ENCODE assay signal across 14 mouse cellular contexts in genomic region chr9:44828944-44829343, GRCm38 (mm10). TPM values are rescaled to one million over a fixed set of nuclear protein-coding genes. Genes with fewer than 3 reads are reported as not detected.
"Had no signal": no experiment of that assay in that cellular context is flagged by ENCODE, and none has a peak within 500 bp of the region (broad histone marks: within the 10 kb centered on the region; RNA-seq: fewer than 3 reads in every experiment).

No protein-coding gene starts in this region.

- DNase-seq: kidney, adult 18-20 months; kidney, adult 9 months; kidney, postnatal 14 days; kidney, postnatal 4 days; liver; lung, adult 18-20 months; lung, postnatal 10 days; lung, postnatal 36 days; retina, postnatal 1 day; spleen, adult 18-20 months; thymus, postnatal 25 days had no signal

RNA-seq across cellular contexts. Expression of gene Ttc36, which starts 26.1 kb away (rescaled TPM):
- total RNA-seq: hindbrain, postnatal 0 days; monocyte, adult 5-6 weeks had no signal

RNA-seq across cellular contexts. Expression of gene Tmem25, which starts 29.8 kb away (rescaled TPM):
- total RNA-seq: neutrophil, adult 5-6 weeks had no signal
